Mouse (Mus musculus) lung, adult 2 months (tissue): Measurements from ENCODE around the gene Barx1.

Experiments
- CTCF ChIP-seq: fragments of 200-500 bp; IDR thresholded peaks from 2 replicates; pipeline ENCODE4 v1.5.1; 2011; ENCODE audit warnings: mild to moderate bottlenecking, low read length, control low read depth; ENCODE audit not compliant: insufficient read depth
- POLR2A ChIP-seq: fragments of 200-500 bp; IDR thresholded peaks from 2 replicates; pipeline ENCODE4 v1.6.1; 2011; ENCODE audit warnings: low read depth, mild to moderate bottlenecking, control low read depth, low read length, borderline replicate concordance; ENCODE audit errors: extremely low read depth

GRCm38 (mm10) chr13:48661561-48661960 lies 1.2 kb upstream of the Barx1 start:
- TF ChIP-seq CTCF (no peak), POLR2A (no peak)
